Mouse (Mus musculus) brain, embryonic 14.5 days (tissue): ENCODE measurements around the gene Nrp1.

Experiments used
- CTCF ChIP-seq: fragments of 200-500 bp; IDR thresholded peaks from 2 replicates; pipeline ENCODE4 v1.5.1; 2012; ENCODE audit warnings: inconsistent platforms, mild to moderate bottlenecking, moderate library complexity, borderline replicate concordance; ENCODE audit not compliant: insufficient read depth, insufficient read length; ENCODE audit errors: extremely low read depth
- POLR2A ChIP-seq: fragments of 200-500 bp; IDR thresholded peaks from 2 replicates; pipeline ENCODE4 v1.6.1; 2012; ENCODE audit warnings: mild to moderate bottlenecking, inconsistent platforms, borderline replicate concordance; ENCODE audit not compliant: poor library complexity, insufficient read depth, insufficient read length, severe bottlenecking; ENCODE audit errors: extremely low read depth

DNA sequence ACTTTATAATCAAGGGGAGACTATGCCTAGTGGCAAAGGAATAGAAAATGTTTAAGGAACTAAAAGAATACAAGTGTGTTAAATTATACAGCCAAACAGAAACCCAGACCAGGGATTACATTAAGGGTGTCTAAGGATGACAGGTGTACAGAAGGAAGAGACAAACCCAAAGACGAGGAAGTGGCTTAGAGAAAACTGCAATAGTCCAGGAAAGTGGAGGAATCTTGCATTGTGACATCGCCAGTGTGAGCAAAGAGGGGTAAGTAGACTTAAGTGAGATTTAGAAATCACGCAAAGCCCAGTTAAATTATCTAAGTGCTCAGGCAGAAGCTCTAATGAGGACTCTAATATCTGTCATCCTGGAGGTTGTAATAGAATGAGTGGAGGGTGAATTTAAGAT is 28.9 kb upstream of the Nrp1 start:
- TF ChIP-seq CTCF (no peak), POLR2A (no peak)
